In the genomic region with DNA sequence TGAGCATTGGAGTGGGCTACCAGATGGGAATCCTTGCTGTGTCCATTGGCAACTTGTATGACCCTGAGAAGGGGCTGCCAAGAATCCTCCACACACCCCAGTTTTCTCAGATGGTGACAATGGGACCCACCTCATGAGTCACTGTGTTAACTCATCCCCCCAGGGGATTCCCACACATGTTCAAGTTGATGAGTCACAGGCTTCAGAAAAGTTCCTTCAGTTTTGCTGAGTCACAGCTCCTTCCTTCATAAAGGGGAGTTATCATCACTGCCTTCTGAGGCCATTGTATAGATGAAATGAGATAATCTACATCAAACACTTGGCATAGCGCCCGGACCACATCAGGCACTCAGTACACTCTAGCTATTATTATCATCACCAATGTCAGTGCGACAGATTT, we compare ENCODE assay signal across 8 mouse cellular contexts.
DNase-seq lines count a peak whose midpoint lies in the region; ATAC-seq lines count a peak whose summit lies in the region.

No protein-coding gene starts in this region.

- intact Hi-C loops in left cerebral cortex, postnatal 14 days (cut with DNase I) = no loop called here

- ATAC-seq in hindbrain, embryonic 15.5 days (ENCODE audit: low FRiP score, low read depth) = 0 out of 2 replicates have a peak, but pooled peaks have one; percentile 39

- no peak overlapping the region for H3K4me3 ChIP-seq in hindbrain, embryonic 15.5 days
- H3K4me3 ChIP-seq in hindbrain, embryonic 10.5 days = no peak overlapping the region

- H3K4me2 ChIP-seq in hindbrain, embryonic 15.5 days = no peak overlapping the region

- H3K9ac ChIP-seq in hindbrain, embryonic 15.5 days = no peak overlapping the region

- H3K4me1 ChIP-seq in hindbrain, embryonic 15.5 days (replicated peaks) = peaks cover 16% of the 10 kb centered on the region
- peaks cover 22% of the 10 kb centered on the region for H3K4me1 ChIP-seq in hindbrain, embryonic 10.5 days (replicated peaks)

- H3K36me3 ChIP-seq in hindbrain, embryonic 15.5 days = no peaks in the 10 kb centered on the region
- H3K36me3 ChIP-seq in hindbrain, embryonic 10.5 days = no peaks in the 10 kb centered on the region

- WGBS in hindbrain, embryonic 15.5 days = 74% methylated on average over 3 of the region's 3 CpGs
- WGBS in hindbrain, embryonic 10.5 days = 93% methylated on average over 3 of the region's 3 CpGs

- no peaks in the 10 kb centered on the region for H3K9me3 ChIP-seq in hindbrain, embryonic 15.5 days
- no peaks in the 10 kb centered on the region for H3K9me3 ChIP-seq in hindbrain, embryonic 10.5 days

- DNase-seq in hindbrain, embryonic 10.5 days (ENCODE audit: low spot score) = no peak
- peak; percentile 87 for DNase-seq in 416B (ENCODE audit: low read depth)
- DNase-seq in adipocyte (ENCODE audit: low spot score) = peak; percentile 11
- DNase-seq in heart, adult 18-20 months = peak; percentile 70 to 79
- peak; percentile 65 to 67 for DNase-seq in left cerebral cortex, postnatal 14 days (ENCODE audit: low spot score in 2 of 2)
- DNase-seq in right cerebral cortex, adult 2 months (ENCODE audit: low spot score in 2 of 2) = peak; percentile 76 to 77
- DNase-seq in kidney, adult 9 months = no peak

- no peaks in the 10 kb centered on the region for H3K27me3 ChIP-seq in hindbrain, embryonic 15.5 days
- H3K27me3 ChIP-seq in hindbrain, embryonic 10.5 days (ENCODE audit: insufficient read depth, poor library complexity, severe bottlenecking) = no peaks in the 10 kb centered on the region

- H3K27ac ChIP-seq in hindbrain, embryonic 15.5 days (replicated peaks) = no peak overlapping the region
- no peak overlapping the region for H3K27ac ChIP-seq in hindbrain, embryonic 10.5 days

Comparison
In these comparisons a context has a peak if more than half of its experiments do, and no peak if none do; other contexts are left out.
1. DNase-seq: peak in 416B (single experiment), adipocyte (single experiment), heart, adult 18-20 months (2 of 2), left cerebral cortex, postnatal 14 days (2 of 2) and right cerebral cortex, adult 2 months (2 of 2); none in hindbrain, embryonic 10.5 days (single experiment) and kidney, adult 9 months (single experiment).